Mouse (Mus musculus) hindbrain, embryonic 11.5 days (tissue): Measurements from ENCODE around the gene Rbm20. TPM values are rescaled to one million over a fixed set of nuclear protein-coding genes. Genes with fewer than 3 reads are reported as not detected.

Source experiments
- ATAC-seq: fragments of 200-750 bp; cut with Nextera tagmentation; 2 replicates; pipeline ENCODE4 v1.8.0; 2017; ENCODE audit warnings: mild to moderate bottlenecking, moderate TSS enrichment, moderate library complexity; ENCODE audit not compliant: low FRiP score
- DNase-seq: peaks from one replicate; pipeline ENCODE4 v3.0.0-alpha.2; 2015; ENCODE audit warnings: low spot score
- H3K27ac ChIP-seq: fragments of 300-500 bp; sonication (generic); 2 replicates; pipeline ENCODE4 v1.5.1; 2014; ENCODE audit warnings: mild to moderate bottlenecking, low read depth, low read length
- H3K27me3 ChIP-seq: fragments of 300-500 bp; sonication (generic); 2 replicates; pipeline ENCODE4 v1.6.1; 2014; ENCODE audit warnings: mild to moderate bottlenecking, low read length, moderate library complexity, mixed read lengths; ENCODE audit not compliant: control insufficient read depth, insufficient read depth
- H3K36me3 ChIP-seq: fragments of 300-500 bp; sonication (generic); 2 replicates; pipeline ENCODE4 v1.6.1; 2014; ENCODE audit warnings: mild to moderate bottlenecking, low read length, moderate library complexity, mixed read lengths; ENCODE audit not compliant: control insufficient read depth, insufficient read depth
- H3K4me1 ChIP-seq: fragments of 300-500 bp; sonication (generic); replicated peaks from 2 replicates; pipeline ENCODE4 v1.6.1; 2014; ENCODE audit warnings: low read length, mixed read lengths; ENCODE audit not compliant: control insufficient read depth, insufficient read depth
- H3K4me2 ChIP-seq: fragments of 300-500 bp; sonication (generic); replicated peaks from 2 replicates; pipeline ENCODE4 v1.6.1; 2014; ENCODE audit warnings: mild to moderate bottlenecking, low read depth, low read length
- H3K4me3 ChIP-seq: fragments of 300-500 bp; sonication (generic); 2 replicates; pipeline ENCODE4 v1.5.1; 2014; ENCODE audit warnings: low read depth, low read length
- H3K9ac ChIP-seq: fragments of 300-500 bp; sonication (generic); 2 replicates; pipeline ENCODE4 v1.6.1; 2014; ENCODE audit warnings: low read depth, low read length
- H3K9me3 ChIP-seq: fragments of 300-500 bp; sonication (generic); 2 replicates; pipeline ENCODE4 v1.6.1; 2016; ENCODE audit warnings: low read length; ENCODE audit not compliant: control insufficient read depth
- WGBS: fragments of 180-500 bp; shearing (Covaris S2); extraction: QIAGEN DNeasy Blood & Tissue Kit; methylation state at CpG from one replicate; pipeline ENCODE4 v1.1.7; 2014; 5-methylcytosine and 5-hydroxymethylcytosine counted together
- polyA plus RNA-seq: library from polyadenylated mRNA; unstranded; fragments of >200 nt; fragmentation: Nextera tagmentation; extraction: Ambion mirVana; gene quantifications from 2 replicates; pipeline ENCODE4 v1.2.1, GENCODE M21; 2014

Rbm20 gene
- polyA plus RNA-seq, 1 experiment from 2014 or later: 0.73 TPM

GRCm38 (mm10) chr19:53881786-53882185 lies 204.7 kb downstream of the Rbm20 start:
- no peak overlapping the region for H3K4me2 ChIP-seq
- H3K4me3 ChIP-seq: no peak overlapping the region
- ATAC-seq: no peak
- 56% methylated on average over 5 of the region's 5 CpGs for WGBS
- no peaks in the 10 kb centered on the region for H3K36me3 ChIP-seq
- H3K9ac ChIP-seq: no peak overlapping the region
- H3K9me3 ChIP-seq: no peaks in the 10 kb centered on the region
- H3K27ac ChIP-seq: no peak overlapping the region
- H3K4me1 ChIP-seq: no peaks in the 10 kb centered on the region
- no peak for DNase-seq
- H3K27me3 ChIP-seq: no peaks in the 10 kb centered on the region

- Histone ChIP-seq H3K4me1 (no peaks in the 10 kb centered on the region), H3K36me3 (no peaks in the 10 kb centered on the region), H3K27me3 (no peaks in the 10 kb centered on the region), H3K4me3 (no peak overlapping the region), H3K27ac (no peak overlapping the region), H3K4me2 (no peak overlapping the region), H3K9me3 (no peaks in the 10 kb centered on the region), H3K9ac (no peak overlapping the region)
- 50% methylated on average over 10 of the region's 10 CpGs for WGBS
- DNase-seq (no peak), ATAC-seq (no peak)
These were observed 208.3 kb downstream of the Rbm20 start for GRCm38 (mm10) chr19:53885450-53885849.

GRCm38 (mm10) chr19:53886576-53887370 lies 209.7 kb downstream of the Rbm20 start:
- DNase-seq: no peak
- Histone ChIP-seq H3K4me3 (no peak overlapping the region), H3K9me3 (no peaks in the 10 kb centered on the region), H3K4me1 (no peaks in the 10 kb centered on the region), H3K9ac (no peak overlapping the region), H3K36me3 (no peaks in the 10 kb centered on the region), H3K27ac (no peak overlapping the region), H3K4me2 (no peak overlapping the region), H3K27me3 (no peaks in the 10 kb centered on the region)
- ATAC-seq: no peak
- 94% methylated on average over 10 of the region's 10 CpGs for WGBS

GRCm38 (mm10) chr19:53887822-53888221 lies 210.7 kb downstream of the Rbm20 start:
- WGBS: 88% methylated on average over 3 of the region's 3 CpGs
- ATAC-seq: no peak
- Histone ChIP-seq H3K4me2 (no peak overlapping the region), H3K9ac (no peak overlapping the region), H3K27ac (no peak overlapping the region), H3K4me1 (no peaks in the 10 kb centered on the region), H3K4me3 (no peak overlapping the region), H3K9me3 (no peaks in the 10 kb centered on the region), H3K27me3 (no peaks in the 10 kb centered on the region), H3K36me3 (no peaks in the 10 kb centered on the region)
- no peak for DNase-seq

- no peak for ATAC-seq
- 88% methylated on average over 9 of the region's 9 CpGs for WGBS
These were observed 211.2 kb downstream of the Rbm20 start for GRCm38 (mm10) chr19:53888331-53888730.

GRCm38 (mm10) chr19:53889555-53889954 lies 212.4 kb downstream of the Rbm20 start:
- ATAC-seq (no peak), DNase-seq (no peak)
- Histone ChIP-seq H3K9me3 (no peaks in the 10 kb centered on the region), H3K36me3 (no peaks in the 10 kb centered on the region), H3K27ac (no peak overlapping the region), H3K4me2 (no peak overlapping the region), H3K9ac (no peak overlapping the region), H3K27me3 (no peaks in the 10 kb centered on the region), H3K4me3 (no peak overlapping the region), H3K4me1 (no peaks in the 10 kb centered on the region)
- 85% methylated on average over 5 of the region's 5 CpGs for WGBS

More at GRCm38 (mm10) chr19:53888331-53888730, 211.2 kb downstream of the Rbm20 start:
- H3K27ac ChIP-seq: no peak overlapping the region
- H3K4me3 ChIP-seq: no peak overlapping the region
- no peaks in the 10 kb centered on the region for H3K9me3 ChIP-seq
- H3K4me1 ChIP-seq: no peaks in the 10 kb centered on the region
- no peak for DNase-seq
- H3K4me2 ChIP-seq: no peak overlapping the region
- H3K27me3 ChIP-seq: no peaks in the 10 kb centered on the region
- H3K9ac ChIP-seq: no peak overlapping the region
- H3K36me3 ChIP-seq: no peaks in the 10 kb centered on the region

- no peak for DNase-seq
- no peak overlapping the region for H3K27ac ChIP-seq
- no peak overlapping the region for H3K4me3 ChIP-seq
- H3K36me3 ChIP-seq: no peaks in the 10 kb centered on the region
- WGBS: 53% methylated on average over 5 of the region's 5 CpGs
- H3K27me3 ChIP-seq: no peaks in the 10 kb centered on the region
- H3K9ac ChIP-seq: no peak overlapping the region
- ATAC-seq: no peak
- H3K4me2 ChIP-seq: no peak overlapping the region
- no peaks in the 10 kb centered on the region for H3K4me1 ChIP-seq
- no peaks in the 10 kb centered on the region for H3K9me3 ChIP-seq
These were observed 213.2 kb downstream of the Rbm20 start for GRCm38 (mm10) chr19:53890274-53890673.

GRCm38 (mm10) chr19:53890781-53891251 lies 213.7 kb downstream of the Rbm20 start:
- Histone ChIP-seq H3K4me2 (no peak overlapping the region), H3K9me3 (no peaks in the 10 kb centered on the region), H3K9ac (no peak overlapping the region), H3K4me1 (no peaks in the 10 kb centered on the region), H3K36me3 (no peaks in the 10 kb centered on the region), H3K27ac (no peak overlapping the region), H3K4me3 (no peak overlapping the region), H3K27me3 (no peaks in the 10 kb centered on the region)
- no peak for ATAC-seq
- DNase-seq: no peak
- 72% methylated on average over 5 of the region's 5 CpGs for WGBS

- WGBS: 90% methylated on average over 2 of the region's 2 CpGs
- Histone ChIP-seq H3K4me3 (no peak overlapping the region), H3K27ac (no peak overlapping the region), H3K27me3 (no peaks in the 10 kb centered on the region), H3K4me1 (no peaks in the 10 kb centered on the region), H3K36me3 (no peaks in the 10 kb centered on the region), H3K9ac (no peak overlapping the region), H3K9me3 (no peaks in the 10 kb centered on the region), H3K4me2 (no peak overlapping the region)
- no peak for DNase-seq
- ATAC-seq: no peak
These were observed 214.5 kb downstream of the Rbm20 start for GRCm38 (mm10) chr19:53891569-53891968.
